Mouse (Mus musculus): ENCODE measurements around the gene Rab37.
A peak's percentile ranks its signal among the peaks of the same experiment; 100 is the strongest.

- TF ChIP-seq CTCF (IDR thresholded peaks at IDR 0.05; ENCODE audit: low read depth, low read length) (peak; percentile 96), POLR2A (IDR thresholded peaks at IDR 0.05; ENCODE audit: insufficient read depth, low read length) (no peak)
Measured at GRCm38 (mm10) chr11:115181913-115182638, 90.8 kb downstream of the Rab37 start.
